Mouse (Mus musculus) thymus, adult 2 months (tissue): Measurements from ENCODE around the gene Apoa4.

Experiments used
- CTCF ChIP-seq: fragments of 200-500 bp; IDR thresholded peaks from 2 replicates; pipeline ENCODE4 v1.5.1; 2012; ENCODE audit warnings: mild to moderate bottlenecking, control low read depth, low read length, moderate library complexity, borderline replicate concordance; ENCODE audit not compliant: control insufficient read depth, poor library complexity, insufficient read depth; ENCODE audit errors: extremely low read depth
- POLR2A ChIP-seq: fragments of 200-500 bp; IDR thresholded peaks from 2 replicates; pipeline ENCODE4 v1.6.1; 2012; ENCODE audit warnings: mild to moderate bottlenecking, low read length, control low read depth, moderate library complexity; ENCODE audit not compliant: control insufficient read depth, poor library complexity, insufficient read depth; ENCODE audit errors: extremely low read depth

GRCm38 (mm10) chr9:46256177-46256576 lies 15.7 kb downstream of the Apoa4 start:
- no peak for TF ChIP-seq CTCF
- TF ChIP-seq POLR2A, result no peak
